Mouse (Mus musculus) NIH3T3 (cell line): Measurements from ENCODE around the gene Ppp4c.

Source experiments
- DNase-seq: peaks from one replicate; pipeline ENCODE4 v3.0.0-alpha.2; 2012; ENCODE audit warnings: low read depth

Gene Ppp4c

DNA sequence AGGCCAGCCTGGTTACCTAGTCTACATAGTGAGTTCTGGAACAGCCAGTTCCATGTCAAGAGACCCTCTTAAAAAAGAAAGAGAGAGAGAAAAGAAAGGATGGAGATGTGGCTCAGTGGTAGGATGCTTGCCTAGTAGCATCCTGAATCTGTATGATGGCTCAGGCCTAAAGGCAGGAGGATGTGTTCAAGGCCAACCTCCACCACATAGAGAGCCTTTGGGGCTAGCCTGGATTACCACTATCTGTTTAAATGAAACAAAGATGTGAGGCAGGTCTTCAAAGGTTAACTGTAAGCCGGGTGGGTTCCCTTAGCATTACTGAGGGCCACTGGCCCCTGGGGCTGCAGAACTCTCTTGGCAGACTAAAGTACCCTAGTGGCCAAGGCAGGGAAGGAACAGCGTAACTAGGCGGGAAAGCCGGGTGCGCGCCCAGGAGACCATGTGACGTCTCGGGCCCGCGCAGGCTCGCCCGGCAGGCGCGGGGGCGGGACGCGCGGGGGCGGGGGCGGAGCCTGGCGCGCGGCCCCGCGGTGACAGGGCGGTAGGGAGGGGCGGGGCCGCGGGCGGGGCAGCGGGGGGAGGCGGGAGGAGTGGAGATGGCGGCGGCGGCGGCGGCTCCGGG lies 33.1 kb downstream of the Ppp4c start, which contains the start of gene Mapk3:
Mapk3 (plus strand) TSS at position 552 of the 622 bp plus-strand sequence.
- DNase-seq: peak; percentile 94

DNA sequence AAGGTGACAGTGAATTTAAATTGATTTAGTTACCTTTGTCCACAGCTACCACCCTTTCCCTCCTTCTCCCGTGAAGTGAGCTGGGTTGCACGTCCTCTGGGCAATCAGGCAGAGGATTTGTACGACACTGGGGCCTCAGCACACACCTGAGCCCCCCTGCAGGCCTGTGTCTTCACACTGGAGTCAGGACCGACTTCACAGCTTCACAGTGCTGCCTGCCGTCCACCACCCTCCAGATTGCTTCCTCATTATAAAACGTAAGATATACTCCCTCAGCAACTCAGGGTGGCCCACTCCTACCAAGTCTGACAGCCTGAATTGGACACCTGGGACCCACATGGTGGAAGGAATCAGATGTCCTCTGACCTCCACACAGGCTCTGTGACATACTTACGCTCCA lies 33.8 kb downstream of the Ppp4c start:
- DNase-seq: no peak

DNA sequence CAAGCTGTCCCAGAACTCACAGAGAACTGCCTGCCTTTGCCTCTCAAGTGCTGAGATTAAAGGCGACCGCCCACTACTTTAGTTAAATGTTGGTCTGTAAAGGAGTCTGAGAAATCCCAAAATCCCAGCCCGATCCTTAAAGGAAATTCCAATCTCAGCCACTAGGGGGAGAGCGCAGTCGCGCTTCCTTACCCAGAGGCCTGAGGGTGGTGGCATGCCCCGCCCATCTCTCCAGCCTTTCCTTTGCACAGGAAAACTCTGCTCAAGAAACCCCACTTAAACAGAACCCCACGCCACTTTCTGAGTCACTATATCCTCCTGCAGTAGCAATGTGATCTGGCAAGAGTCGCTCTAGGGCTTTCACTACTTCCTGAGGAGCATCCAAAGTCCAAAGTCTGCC lies 37.4 kb downstream of the Ppp4c start:
- peak; percentile 93 for DNase-seq

DNA sequence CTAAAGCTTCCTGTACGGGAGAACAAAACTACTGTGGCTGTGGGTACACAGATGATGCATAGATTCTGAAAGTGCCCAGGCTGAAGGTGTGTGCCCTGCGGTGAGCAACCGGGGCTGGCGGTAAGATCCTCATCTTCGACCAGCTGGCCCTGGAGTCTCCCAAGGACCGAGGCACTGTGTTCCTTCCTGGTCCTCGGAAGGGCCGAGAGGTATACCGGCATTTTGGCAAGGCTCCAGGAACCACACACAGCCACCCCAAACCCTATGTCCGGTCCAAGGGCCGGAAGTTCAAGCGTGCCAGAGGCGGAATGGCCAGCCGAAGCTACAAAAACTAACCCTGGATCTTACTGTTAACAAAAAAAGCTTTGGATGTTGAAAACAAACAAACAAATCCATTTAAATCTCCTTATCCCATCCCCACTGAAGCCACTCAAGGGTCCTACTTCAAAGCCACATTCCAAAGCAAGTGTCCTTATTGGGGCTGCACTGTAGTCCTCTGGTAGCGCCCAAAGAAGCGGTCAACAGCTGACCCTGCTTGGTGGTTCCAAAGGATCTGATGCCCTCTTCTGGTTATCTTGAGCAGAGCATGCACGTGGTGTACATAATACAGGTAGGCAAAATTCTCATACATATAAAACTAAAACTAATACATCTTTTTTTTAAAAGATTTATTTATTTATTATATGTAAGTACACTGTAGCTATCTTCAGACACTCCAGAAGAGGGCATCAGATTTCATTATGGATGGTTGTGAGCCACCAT lies 42.5 kb downstream of the Ppp4c start:
- DNase-seq: no peak

DNA sequence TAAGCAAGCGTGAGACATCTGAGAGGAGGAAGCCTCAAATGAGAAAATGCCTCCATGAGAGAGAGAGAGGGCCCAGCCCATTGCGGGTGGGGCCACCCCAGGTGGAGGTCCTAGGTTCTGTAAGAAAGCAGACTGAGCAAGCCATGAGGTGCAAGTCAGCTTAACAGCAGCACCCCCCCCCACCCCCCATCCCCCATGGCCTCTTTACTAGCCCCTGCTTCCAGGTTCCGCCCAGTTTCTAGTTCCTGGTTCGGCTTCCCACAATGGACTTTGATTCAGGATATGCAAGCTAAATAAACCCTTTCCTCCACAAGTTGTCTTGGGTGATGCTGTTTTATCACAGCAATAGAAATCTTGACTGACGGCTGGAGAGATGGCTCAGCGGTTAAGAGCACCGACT lies 43.5 kb downstream of the Ppp4c start:
- DNase-seq: no peak

DNA sequence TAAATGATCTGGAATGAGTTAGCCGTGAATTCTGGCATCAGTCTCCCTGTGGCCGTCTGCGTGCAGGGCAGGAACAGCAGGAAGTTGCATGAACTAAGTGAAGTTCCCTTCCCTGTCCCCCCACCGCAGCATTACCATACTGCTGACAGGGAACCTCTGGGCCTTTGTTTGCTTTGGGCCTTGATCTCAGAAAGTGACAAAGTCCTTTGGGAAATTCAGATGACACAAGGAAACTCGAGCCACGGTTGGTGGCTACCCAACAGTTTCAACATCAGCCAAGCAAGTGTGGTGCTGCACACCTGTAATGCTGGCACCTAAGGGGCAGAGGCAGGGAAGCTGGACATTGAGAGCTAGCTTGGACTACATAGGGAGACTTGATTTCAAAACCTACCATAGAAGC lies 45.5 kb downstream of the Ppp4c start:
- DNase-seq: no peak

DNA sequence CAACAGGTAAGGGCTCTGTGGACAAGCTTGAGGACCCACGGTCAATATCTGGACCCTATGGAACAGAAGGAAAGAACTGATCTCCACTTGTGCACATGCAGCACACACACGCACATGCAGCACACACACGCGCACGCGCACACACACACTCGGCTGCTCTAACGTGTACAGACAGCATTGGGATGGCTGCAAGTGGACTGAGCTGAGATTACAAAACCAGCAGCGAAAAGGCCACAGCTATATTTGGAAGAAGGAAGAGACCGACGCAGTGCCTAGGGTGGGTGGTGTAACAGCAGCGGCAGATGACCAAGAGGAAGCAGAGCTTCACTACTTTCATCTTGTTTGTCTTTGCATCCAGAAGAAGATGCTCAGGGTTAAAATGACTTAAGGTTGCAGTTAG lies 46.2 kb downstream of the Ppp4c start:
- DNase-seq: no peak

DNA sequence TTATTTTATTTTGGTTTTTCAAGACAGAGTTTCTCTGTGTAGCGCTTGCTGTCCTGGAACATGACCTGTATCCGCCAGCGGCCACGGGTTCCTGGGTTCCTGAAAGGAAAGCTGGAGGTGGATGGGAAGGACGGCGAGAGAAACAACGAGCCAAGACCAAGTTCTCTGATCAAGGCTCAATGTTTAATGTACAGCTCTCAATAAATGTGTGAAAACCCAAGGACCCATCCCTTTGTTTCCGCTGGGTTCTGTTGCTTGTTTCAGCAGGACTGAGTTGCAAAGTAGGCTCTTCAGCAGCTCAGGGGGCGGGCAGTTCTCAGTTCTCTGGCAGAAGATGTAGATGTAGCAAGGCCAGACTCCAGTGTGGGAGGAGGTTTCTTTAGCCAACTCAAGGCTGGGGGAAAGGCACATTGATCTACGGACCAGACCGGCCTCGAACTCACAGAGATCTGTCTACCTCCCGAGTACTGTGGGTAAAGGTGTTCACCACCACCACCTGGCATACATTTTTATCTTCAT lies 50.3 kb downstream of the Ppp4c start:
- DNase-seq: no peak

DNA sequence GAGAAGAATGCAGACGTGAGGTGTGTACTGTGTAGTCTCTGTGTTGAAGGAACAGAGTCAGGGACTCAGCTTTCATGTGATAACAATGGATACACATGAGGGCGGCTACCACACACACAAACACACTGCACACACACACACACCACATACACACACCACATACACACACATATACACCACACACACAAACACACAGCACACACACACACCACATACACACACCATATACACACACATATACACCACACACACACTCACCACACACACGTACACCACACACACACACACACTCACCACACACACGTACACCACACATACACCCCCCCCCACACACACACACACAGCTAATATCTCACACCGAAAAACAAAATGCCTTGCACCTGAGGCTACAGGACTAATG lies 50.8 kb downstream of the Ppp4c start:
- no peak for DNase-seq

DNA sequence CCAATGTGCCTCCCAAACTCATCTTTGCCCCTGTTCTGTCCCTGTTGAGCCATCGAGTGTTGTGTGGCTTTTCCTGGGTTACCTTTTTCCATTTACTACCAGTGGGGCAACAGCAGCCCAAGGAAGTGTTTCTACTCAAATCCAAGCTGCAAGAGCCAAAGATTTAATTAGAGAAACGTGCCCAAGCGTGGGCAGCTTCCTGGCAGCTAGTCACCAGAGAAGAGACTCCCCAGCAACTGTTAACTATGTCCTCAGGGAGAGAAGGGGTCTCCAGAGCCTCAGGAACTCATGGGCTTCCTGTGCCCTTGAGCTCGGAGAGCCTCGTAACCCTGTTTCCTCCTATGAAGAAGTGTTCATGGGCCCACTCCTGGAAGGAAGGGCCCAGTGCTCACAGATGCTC lies 51.3 kb downstream of the Ppp4c start:
- DNase-seq: no peak

DNA sequence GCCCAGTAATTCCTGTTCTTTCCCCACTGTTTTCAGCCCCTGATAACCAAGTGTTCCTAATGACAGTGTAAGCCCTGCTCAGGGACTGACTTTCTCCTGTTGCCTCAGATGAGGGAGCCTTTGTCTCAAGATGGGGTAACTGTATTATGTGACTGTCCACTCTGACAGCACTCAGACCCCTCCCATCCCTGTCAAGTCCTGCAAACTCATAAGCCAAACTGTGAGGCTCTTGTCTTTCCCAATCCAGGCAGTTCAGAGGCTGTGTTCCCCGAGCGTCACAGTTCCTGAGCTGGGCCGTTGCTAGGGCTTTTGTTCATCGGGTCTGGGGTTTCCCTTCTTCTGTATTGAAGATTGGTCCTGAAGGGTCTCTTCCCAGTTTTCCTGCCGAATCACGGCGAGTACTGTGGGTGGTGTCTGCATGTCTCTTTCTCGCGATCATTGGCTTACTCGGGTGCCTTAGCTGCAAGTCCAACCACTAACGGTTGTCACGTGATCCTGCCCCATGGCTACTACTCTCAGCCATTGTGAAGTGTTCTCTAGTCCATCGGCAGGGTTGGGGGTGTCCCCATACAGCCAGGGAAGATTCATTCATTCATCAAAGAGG lies 52.1 kb downstream of the Ppp4c start:
- no peak for DNase-seq

DNA sequence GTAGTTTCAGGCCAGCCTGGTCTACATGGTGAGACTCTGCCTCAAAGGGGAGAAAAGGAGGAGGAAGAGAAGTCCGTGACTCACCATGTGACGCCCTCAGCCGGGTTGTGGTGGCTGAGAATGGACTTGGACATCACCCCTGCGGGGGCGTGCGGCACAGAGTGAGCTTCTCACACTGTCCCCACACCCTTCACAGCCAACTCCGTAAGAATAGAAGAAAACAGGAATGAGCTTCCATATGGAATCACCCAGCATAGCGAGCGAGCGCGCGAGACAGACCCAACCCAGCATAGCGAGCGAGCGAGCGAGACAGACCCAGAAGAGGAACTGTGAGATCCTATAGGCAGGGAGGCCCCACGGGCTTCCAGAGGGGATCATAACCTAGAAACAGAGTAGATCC lies 52.7 kb downstream of the Ppp4c start:
- no peak for DNase-seq

DNA sequence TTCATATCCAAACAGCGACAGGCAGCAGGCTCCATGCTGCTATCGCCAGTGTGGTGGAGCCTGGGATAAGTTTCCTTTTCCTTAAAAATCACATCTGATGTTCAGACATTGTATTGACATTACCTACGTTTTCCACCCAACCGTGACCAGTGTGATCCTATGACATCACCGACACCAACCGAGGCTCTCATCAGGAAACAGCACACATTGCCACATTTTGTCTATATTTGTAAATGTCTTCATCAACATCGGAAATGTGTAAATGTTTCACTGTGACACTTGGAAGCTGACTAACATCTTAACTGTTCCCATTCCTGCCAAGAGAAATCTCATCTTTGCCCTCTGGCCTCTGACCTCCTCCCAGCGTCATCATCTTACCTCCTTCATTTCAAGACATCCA lies 56.2 kb downstream of the Ppp4c start:
- DNase-seq: no peak
